Mouse (Mus musculus) left cerebral cortex, postnatal 25 days (tissue): Measurements from ENCODE around the gene Esrrb. TPM values are rescaled to one million over a fixed set of nuclear protein-coding genes. Genes with fewer than 3 reads are reported as not detected.

Experiments
- DNase-seq, 2 experiments: peaks; one replicate each; pipeline ENCODE4 v3.0.0; 2022; ENCODE audit warnings: low spot score in 2 of 2, mixed read lengths in 1 of 2
- intact Hi-C: fragments of 180-260 bp; cut with DNase I; formaldehyde crosslinking; loops from one replicate; pipeline ENCODE4 v1.15.1; 2025
- total RNA-seq, 2 experiments: library from RNA; stranded (reverse); gene quantifications; 2 replicates each; pipeline ENCODE4 v1.2.3; 2021

Esrrb gene
- total RNA-seq, 2 experiments from 2014 or later, result 1.4 to 1.7 TPM

- intact Hi-C loops, result no loop called here
- no peak for DNase-seq
These were observed 127.1 kb downstream of the Esrrb start for GRCm38 (mm10) chr12:86488005-86488404.

DNA sequence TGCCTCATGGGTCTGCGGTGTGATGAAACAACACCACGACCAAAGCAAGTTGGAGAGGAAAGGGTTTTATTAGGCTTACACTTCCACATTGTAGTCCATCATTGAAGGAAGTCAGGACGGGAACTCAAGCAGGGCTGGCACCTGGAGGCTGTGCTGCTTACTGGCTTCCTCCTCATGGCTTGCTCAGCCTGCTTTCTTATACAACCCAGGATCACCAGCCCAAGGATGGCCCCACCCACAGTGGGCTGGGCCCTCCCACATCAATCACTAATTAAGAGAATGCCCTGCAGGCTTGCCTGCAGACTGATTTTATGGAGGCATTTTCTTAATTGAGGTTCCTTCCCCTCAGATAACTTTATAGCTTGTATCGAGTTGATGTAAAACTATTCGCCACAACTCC lies 129.1 kb downstream of the Esrrb start:
- no peak for DNase-seq
- intact Hi-C loops, result no loop called here

DNA sequence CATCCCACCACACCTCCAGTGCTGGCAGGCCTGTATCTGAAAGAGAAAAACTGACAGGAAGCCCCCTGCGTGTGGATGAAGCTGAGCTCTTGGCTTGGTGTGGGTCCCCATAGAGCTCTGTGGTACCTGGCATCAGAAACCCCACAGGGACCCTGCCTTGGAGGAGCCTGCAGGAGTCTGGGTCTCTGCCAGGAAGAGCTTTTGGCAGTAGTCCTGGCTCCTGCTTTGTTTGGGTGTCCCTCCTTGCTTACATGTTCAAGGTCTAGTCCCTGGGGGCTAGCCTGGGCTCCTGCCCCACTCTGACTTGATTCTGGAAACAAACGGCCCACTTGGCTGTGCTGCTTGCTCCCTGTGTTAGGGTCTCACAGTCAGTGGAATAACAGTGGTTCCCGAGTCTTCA lies 130.6 kb downstream of the Esrrb start:
- DNase-seq, result no peak
- intact Hi-C loops, result no loop called here

DNA sequence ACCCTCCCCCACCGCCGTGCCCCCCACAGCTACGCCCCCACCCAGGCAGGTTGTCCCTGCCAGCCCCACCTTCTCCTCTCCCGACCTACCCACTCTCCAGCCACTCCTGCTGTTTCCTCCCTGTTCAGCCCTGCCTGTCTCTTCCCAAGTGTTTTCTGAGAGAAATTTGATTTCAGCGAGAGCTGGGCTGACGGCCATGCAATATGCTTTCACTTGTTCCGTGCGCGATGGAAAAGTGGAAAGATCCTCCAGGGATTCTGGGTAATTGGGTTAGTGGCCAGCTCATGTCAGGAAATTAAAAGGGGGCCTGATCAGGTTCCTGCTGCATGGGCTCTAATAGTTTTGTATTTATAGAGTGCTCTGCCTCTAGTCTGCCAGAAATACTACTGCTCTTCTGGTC lies 131.9 kb downstream of the Esrrb start:
- peak; percentile 15 to 47 for DNase-seq
- intact Hi-C loops, result no loop called here

DNA sequence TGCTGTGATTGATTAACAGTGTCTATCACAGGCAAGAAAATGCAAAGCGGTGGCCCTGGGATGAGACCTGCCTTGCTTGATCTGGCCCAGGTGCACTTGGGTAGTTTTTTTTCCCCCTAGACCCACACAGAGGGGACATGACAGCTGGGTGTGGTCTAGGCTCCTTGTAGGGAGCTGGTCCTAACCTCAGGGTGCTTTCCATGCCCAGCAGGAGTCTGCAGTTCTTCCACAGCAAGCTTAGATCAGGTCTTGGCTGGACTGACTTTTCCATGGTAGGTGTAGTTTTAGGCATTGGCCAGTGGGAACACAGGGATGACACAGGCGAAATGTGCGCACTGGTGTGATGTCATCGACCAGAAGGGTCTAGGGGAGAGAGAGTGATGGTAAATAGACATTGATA lies 136.2 kb downstream of the Esrrb start:
- no peak for DNase-seq
- intact Hi-C loops, result no loop called here

- peak; percentile 39 to 81 for DNase-seq
- intact Hi-C loops, result no loop called here
These were observed 137.8 kb downstream of the Esrrb start for GRCm38 (mm10) chr12:86498765-86499164.

- intact Hi-C loops, result no loop called here
- DNase-seq, result no peak
These were observed 140.8 kb downstream of the Esrrb start for GRCm38 (mm10) chr12:86501728-86502127.

- intact Hi-C loops, result no loop called here
- no peak for DNase-seq
These were observed 143.0 kb downstream of the Esrrb start for GRCm38 (mm10) chr12:86503921-86504320.

DNA sequence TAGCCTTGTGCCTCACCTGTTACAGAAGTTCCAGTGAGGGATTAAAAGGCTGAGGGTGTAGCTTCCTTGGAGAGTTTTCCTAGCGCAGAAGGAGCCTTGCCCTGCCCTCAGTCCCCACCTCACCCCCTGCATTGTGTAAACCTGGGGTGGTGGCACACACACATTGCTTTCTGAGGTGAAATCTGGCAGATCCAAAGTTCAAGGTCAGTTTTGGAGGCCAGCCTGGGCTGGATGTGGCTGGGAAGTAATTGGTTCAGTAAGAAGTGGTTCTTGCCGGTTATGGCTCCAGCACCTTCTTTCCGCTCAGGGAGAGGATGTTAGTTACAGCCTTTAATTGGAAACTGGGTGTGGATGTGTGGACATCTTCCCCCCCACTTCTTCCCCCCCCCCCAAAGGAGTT lies 143.4 kb downstream of the Esrrb start:
- intact Hi-C loops, result no loop called here
- DNase-seq, result no peak

GRCm38 (mm10) chr12:86507741-86508140 lies 146.8 kb downstream of the Esrrb start:
- DNase-seq, result no peak

GRCm38 (mm10) chr12:86508313-86508988 lies 147.5 kb downstream of the Esrrb start:
- DNase-seq, result no peak
- intact Hi-C loops, result no loop called here

More at GRCm38 (mm10) chr12:86507741-86508140, 146.8 kb downstream of the Esrrb start:
- intact Hi-C loops, result no loop called here

GRCm38 (mm10) chr12:86509295-86510279 lies 148.7 kb downstream of the Esrrb start:
- intact Hi-C loops, result no loop called here
- DNase-seq, result no peak

GRCm38 (mm10) chr12:86512335-86512734 lies 151.4 kb downstream of the Esrrb start:
- no peak for DNase-seq
- intact Hi-C loops, result no loop called here

DNA sequence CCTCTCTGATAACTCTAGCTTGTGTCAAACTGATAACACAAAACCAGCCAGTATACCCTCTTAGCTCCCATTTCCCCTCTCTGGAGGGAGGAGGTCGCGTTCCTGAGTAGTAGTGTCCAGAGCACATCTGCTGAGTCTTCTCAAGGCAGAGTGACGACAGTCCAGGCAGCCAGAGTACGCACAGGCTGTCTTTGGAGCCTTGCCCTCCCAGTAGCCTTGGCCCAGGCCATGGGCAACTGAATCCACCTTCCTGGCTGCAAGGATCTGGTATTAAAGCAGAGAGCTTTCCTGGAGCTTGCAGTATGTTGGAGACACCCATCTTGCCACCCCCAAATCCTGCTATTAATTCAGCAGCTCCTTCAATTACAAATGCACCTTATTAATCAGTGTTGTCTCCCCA lies 152.7 kb downstream of the Esrrb start:
- intact Hi-C loops, result no loop called here

DNA sequence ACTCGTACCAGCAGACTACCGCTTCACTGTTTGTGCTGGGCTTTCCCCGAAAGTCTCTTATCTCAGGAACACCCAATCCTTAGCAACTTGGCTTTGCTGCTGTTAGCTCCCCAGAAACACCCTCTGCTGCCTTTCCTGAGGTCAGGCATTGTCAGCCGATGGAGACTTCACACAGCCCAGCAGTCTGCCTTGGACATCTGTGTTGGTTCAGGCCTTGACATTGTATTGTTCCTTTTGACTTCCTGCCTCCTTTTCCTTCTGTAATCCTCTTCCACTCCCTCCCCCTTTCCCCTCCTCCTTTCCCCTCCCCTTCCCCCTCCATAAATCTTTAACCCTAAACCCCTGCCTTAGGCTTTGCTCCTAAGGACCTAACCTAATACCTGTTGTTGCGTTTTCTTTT lies 155.7 kb downstream of the Esrrb start:
- intact Hi-C loops, result no loop called here

More for the DNA sequence above, 152.7 kb downstream of the Esrrb start:
- no peak for DNase-seq

DNA sequence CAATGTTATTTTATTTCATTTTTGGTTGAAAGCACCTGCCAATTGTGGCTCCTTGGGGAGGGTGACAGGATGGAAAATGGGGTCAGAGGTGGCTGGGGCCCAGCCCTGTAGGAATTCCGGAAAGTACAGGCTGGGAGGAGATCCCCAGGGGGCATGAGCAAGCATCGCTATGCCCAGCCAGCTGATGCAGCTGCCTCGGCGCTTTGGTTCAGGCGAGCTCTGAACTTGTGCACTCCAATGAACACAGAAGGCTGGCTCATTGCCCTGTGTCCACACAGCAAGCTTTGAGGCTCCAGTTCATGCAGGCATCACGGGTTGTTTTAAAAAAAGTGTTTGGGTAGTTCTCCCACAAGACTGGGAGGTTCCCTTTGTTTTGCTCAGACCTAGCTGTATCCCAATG lies 156.8 kb downstream of the Esrrb start:
- no peak for DNase-seq
- intact Hi-C loops, result no loop called here

More for the DNA sequence above, 155.7 kb downstream of the Esrrb start:
- no peak for DNase-seq

- intact Hi-C loops, result no loop called here
- DNase-seq, result peak; percentile 44 to 77
These were observed 157.8 kb downstream of the Esrrb start for GRCm38 (mm10) chr12:86518746-86519145.

DNA sequence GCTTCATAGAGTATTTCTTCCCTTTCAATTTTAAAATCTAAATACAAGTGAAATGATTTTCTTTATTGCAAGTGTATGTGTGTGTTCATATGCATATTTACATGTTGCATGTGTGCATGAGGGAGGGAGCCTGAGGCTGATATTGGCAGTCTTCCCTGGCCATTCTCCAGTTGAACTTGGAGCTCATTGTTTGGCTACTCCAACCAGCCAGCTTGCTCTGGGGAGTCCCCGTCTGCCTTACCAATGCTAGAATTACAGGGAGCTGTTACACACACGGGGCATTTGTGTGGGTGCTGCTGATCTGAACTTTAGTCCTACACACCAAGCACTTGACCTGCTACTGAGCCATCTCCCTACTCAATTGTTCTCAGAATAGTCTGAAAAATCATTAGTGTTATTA lies 173.4 kb downstream of the Esrrb start:
- no peak for DNase-seq
- intact Hi-C loops, result no loop called here

DNA sequence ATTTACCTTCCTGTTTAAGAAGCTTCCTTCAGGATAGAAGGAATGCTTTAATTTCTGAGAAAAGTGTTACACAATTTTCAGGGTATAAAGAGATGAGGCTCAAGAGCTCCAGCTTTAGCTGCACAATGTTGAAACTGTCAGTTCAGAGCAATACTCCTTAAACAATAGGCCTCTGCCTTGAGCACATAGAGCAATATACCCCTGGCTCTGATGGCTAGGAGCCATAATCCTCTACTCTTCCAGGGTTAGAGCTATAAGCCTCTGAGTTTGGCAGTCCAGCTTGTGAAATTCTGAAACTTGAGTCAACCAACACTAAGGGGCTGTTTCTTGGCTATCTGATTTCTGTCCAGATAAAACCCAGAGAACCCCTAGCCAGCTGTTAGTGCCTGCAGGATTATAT lies 176.9 kb downstream of the Esrrb start:
- no peak for DNase-seq
- intact Hi-C loops, result no loop called here

GRCm38 (mm10) chr12:86538711-86539110 lies 177.8 kb downstream of the Esrrb start:
- no peak for DNase-seq
- intact Hi-C loops, result no loop called here

- intact Hi-C loops, result no loop called here
- no peak for DNase-seq
These were observed 178.6 kb downstream of the Esrrb start for GRCm38 (mm10) chr12:86539511-86539910.
